Mouse (Mus musculus): ENCODE measurements around the gene Poc1b. TPM values are rescaled to one million over a fixed set of nuclear protein-coding genes. Genes with fewer than 3 reads are reported as not detected.
"Not testable (repeated sequence)": the region's sequence is repeated elsewhere in the genome, so short reads cannot be mapped to it uniquely, and the experiment has no call there.

Gene Poc1b
- total RNA-seq, 4 experiments from 2014 or later: 7.6 to 13.4 (median 8.1) TPM

DNA sequence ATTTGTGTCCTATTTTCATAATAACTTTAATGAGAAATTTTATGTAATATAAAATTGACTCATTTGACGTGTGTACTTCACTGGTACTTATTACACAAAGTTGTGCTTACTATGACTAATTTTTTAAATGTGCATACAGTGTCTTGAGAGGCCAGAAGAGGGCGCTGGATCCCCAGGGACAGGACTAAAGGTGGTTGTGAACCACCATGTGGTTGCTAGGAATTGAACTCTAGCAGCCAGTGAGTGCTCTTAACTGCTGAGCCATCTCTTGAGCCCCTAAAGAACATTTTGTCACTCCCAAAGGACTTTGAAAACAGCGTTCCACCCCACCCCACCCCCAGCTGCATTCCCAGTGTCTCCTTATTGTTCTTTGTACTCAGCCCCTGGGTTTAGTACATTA, 84.0 kb downstream of the Poc1b start:
- DNase-seq (ENCODE audit: low spot score in 2 of 2): no peak

DNA sequence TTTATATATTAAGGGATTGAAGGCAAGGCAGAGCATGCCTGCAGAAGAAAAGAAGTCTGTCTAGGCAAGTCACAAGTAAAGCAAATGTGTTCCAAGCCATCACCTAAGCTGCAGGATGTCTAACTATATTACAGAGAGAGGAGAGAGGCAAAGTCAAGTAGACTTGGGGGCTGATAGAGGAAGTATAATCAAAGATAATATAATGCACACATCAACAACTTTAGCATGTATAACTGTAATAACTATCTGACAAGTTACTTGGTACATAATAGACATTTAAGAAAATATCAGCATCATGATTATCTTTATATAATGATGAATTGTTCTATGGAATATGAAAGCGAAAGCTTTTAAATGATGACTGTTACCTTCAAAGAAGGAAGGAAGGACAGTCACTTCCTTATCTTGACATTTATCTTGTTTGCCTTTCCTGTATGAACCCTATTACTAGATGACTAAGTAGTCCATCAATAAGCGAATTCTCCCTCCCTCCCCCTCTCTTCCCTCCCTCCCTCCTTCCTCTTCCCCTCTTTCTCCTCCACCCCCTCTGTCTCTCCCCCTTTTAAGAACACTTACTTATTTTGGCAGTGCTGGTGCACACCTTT, 87.7 kb downstream of the Poc1b start:
- DNase-seq (ENCODE audit: low spot score in 2 of 2): no peak

DNA sequence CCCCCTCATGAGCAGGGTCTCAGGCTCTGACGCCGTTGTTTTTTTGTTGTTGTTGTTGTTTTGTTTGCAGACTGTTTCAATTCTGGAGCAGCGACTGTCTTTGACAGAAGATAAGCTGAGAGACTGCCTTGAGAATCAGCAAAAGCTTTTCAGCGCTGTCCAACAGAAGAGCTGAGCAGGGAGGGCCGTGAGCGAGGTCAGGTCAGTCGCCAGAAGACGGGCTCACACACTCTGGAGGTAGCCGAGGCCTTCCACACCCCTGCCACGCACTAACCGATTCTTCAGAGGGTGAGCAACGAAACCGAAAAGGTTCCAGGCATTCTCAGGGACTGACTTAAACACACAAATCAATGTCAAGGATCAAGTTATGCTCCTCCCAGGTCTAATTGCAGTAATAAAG, 89.7 kb downstream of the Poc1b start:
- DNase-seq (ENCODE audit: low spot score in 2 of 2): no peak

DNA sequence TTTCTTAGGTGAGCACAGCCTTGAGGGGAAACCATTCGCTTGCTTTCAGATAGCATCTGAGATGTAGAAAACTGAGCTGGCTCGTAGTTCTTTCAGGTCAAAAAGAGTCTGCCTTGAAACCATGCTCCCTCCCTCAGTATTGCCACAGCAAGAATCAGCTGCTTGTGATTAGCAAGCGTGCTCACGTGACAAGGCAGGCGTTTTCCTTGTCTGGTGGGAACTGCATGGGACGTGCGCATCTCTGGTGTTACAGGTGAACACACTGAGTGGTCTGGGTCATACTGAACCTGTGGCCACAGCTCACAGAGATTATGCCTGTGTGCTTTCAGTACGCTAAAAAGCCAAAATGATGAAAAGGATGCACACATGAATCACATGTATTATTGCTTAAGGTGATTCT, 90.3 kb downstream of the Poc1b start:
- no peak for DNase-seq (ENCODE audit: low spot score in 2 of 2)

DNA sequence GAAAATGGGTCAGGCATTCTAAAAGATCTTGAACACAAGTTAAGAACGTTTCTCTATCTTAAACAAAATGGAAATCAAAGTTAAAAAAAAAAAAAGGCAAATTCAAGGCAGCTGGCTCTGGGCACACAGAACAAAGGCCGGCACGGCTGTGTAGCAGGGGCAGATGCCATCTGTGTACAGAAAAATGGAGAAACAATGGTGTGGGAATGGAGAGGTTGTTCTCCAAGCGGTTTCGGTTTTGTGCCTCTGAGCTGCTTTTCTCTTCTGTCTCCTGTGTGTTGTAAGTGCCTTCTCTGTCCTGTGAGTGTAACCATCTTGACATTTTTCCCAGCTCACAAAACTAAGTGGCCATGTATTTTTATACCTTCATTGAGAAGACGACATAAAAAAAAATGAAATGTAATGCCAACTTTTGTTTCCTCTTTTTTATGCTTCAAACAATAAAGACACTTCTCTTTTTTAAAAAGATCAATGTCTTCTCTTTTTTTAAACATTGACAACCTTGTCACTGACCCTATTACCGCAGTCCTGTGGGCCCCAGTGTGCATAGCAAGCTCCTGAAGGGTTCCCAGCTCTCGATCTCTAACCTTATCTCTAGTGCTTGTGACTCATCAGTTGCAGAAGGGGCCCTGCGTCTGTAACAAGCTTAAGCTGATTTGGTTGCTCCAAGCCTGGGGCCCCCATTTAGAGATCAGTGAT, 90.9 kb downstream of the Poc1b start:
- DNase-seq (ENCODE audit: low spot score in 2 of 2): no peak

DNA sequence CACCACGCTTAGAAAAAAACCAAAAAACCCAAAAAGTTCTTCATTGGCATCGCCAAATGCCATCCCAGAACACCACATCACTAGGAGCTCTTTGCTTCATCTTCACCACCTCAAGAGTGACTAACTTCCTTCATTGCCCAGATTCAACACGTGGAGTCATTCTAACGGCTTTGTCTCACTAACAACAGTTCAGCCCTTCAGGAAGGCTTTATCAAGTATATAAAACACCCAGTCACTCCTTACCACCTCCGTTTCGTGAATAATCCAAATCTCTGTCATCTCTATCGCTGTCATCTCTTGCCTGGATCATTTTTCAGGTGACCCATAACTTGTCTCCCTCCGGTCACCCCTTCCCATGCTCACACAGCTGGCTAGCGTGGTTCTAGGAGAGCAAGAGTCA, 92.1 kb downstream of the Poc1b start:
- no peak for DNase-seq (ENCODE audit: low spot score in 2 of 2)

DNA sequence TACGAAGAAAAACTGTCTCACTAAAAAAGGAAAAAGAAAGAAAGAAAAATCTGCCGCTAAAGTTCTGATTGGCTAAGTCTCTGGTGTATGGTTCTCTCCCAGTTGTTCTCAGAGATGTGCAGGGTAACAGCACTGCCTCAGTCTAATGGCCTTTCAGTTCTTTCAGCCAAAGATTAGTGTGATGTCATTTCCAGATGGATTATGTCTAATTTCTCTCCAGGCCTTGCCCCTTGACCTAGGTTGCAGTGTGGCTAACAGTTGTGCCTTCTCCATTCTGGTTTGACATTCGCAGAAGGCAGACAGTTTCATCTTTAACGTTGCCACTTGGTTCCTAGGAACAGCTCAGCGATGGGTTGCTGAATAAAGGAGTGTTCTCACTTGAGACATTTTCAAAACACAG, 94.1 kb downstream of the Poc1b start:
- no peak for DNase-seq (ENCODE audit: low spot score in 2 of 2)

DNA sequence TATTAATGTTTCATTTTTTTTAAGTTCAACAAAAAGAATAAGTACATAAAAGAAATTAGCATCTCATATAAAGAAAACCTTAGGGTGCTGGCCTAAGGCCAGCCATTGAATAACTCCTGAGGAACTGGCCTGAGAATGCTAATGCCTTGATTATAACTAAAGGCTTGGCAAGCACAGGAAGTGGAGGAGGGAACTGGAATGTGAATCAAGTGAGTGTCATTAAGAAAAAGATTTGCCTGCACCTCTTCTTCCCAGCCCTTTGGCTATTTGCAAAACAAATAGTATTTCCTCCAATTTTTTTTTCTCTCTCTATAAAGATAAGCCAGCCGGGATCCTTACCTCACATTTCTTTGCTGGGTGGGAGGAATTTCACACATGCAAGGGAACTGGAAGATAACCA, 95.0 kb downstream of the Poc1b start:
- no peak for DNase-seq (ENCODE audit: low spot score in 2 of 2)

DNA sequence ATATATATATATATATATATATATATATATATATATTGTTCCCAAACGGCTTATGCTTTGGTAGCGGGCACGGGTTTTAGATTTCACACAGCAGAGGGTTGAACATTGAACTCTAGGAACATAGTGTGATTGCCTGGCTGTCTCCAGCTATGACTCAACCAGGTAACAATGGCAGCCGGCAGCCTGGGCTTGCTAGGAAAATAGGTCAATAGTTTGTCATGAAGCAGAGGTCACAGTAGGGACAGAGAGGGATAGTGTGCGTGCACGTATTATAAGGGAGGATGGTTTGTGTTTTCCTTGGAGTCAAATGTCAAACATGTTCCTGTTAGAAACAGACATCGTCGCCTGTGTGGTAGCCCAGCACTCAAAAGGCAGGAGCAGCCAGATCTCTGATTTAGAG, 95.5 kb downstream of the Poc1b start:
- no peak for DNase-seq (ENCODE audit: low spot score in 2 of 2)

DNA sequence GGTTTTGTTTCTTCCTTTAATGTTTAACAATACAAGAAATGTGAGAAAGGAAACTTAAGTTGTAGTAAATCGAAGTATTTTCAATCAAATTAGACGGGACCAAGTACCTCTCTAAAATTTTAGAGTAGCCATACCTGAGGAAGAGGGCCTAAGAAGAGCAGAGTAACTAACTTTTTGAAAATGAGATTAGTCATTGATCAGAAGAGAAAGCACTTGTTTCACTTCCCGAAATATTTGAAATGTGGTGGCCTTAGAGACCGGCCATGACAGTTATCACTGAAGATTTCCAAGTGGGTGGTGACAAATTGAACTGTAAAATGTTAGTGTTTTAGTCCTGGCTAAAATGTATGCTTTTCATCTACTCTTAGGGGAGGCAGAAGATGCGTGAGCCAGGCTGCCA, 96.3 kb downstream of the Poc1b start:
- no peak for DNase-seq (ENCODE audit: low spot score in 2 of 2)

DNA sequence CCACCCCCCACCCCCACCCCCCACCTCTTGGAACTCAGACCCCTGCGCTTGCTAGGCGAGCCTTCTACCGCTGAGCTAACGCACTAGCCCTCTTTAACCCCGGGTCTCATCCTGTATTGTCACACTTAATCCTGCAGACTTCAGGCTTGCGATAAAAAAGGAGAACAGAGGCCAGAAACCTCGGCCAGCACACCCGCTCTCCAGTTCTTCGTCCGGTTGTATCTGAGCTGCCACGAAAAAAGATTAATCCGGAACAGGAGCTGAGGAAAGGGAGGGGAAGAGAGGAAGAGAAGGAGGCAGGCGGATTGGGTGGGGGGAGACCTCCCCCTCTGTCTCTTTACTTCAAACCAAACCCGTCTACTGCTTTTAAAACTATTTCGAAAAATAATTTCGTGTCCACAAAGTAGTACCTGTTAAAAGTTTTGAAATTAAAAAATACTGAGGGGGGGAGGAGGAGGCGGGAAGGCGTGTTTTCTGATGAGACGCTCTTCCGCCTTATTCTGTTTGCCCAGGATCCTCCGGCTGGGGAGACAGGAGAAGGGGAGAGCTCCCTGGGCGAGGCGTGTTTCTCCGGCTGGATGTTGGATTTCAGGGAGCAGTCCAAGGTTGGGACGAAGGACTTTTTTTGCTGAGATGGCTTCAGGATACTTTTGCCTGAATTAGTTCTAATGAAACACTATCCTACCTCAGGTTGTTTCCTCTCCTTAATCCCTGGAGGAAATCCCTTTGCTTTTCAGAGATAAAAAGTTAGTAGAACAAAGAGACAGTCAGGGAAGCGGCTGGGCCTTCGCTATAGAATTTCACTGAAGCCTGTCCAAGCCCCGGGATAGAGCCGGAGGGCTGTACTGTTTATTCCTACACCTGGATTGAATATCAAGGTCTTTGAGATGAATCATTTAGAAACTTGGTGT, 97.0 kb downstream of the Poc1b start:
- no peak for DNase-seq (ENCODE audit: low spot score in 2 of 2)

DNA sequence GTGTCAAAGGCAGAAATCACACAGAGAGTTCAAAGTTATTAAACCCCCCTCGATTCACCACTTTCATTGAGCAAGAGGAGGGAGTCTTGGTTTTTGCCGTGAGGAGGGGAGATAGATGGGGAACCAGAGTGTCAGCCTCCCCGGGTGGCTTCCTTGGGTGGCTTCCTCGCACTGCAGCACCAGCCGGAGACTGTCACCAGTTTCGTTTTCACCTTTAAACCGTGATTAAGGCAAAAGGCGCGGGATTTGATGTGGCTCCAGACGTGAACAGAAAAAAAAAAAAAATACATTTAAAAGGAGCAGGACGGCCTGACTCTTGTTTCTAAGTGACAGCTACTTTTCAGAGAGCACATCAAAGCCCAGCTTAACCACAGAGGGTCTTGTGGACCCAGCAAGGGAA, 97.7 kb downstream of the Poc1b start:
- DNase-seq (ENCODE audit: low spot score in 2 of 2): no peak

DNA sequence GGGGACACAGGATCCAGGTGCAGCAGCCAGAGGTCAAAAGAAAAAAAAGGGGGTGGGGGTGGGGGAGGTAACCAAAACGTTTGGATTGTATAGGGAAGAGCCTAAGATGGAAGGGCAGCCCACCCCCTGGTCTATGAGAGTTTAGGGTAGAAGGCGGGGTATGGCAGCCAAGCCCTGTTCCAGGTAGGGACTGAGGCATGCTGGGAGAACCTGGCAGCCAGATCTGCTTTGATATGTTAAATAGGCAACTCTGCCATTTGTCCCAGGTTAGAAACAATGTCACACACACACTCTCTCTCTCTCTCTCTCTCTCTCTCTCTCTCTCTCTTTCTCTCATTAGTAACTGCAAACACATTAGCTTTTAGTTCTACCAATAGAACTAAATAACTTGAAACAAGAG, 100.3 kb downstream of the Poc1b start:
- DNase-seq (ENCODE audit: low spot score in 2 of 2): no peak

DNA sequence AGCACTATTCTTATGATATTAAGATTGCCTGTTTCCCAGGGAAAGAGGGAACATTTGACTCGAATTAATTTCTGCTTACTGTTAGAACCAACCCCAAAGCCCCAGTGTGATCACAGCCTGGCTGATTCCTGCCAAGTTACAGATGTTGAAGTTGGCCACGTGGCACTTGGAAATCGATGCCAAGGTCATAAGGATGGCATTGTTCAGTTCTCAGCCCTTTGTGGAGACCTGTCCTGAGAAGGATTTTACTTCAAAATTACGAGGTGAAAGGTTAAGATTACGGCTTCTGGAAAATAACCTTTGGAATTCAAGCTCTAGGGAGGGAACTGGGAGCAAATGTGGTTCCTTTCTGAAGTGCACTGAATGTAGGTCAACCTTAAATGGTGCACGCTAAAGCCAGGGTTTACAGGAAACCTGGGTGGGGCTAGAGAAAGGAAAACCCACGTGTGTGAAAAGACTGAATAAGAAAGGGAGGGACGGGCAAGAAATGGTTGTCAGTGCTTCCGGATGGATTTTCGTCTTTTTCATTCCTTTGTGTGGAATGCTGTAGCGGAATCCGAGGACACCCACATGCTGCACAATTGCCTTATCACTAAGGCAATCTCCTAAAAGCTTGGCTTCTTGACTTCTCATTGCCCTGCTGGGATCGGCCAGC, 102.4 kb downstream of the Poc1b start:
- DNase-seq (ENCODE audit: low spot score in 2 of 2): no peak

DNA sequence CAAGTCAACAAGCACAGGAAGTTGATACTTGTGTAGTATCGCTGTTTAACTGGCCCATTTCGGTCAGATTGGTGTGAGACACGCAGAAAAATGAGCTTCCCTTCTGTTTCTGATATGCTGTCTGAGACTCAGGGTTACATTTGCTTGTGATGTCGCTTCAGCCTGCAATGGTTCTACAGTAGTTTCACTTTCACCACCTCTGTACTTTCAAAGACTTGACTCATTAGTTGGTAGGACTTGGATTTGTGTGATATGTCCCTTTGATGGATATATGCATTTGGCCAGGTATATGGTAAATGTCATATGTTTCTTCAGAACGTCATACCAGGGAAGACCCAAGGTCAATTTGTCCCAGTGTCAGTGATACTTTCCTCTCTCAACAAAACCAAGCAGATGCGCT, 104.2 kb downstream of the Poc1b start:
- DNase-seq (ENCODE audit: low spot score in 2 of 2): no peak

DNA sequence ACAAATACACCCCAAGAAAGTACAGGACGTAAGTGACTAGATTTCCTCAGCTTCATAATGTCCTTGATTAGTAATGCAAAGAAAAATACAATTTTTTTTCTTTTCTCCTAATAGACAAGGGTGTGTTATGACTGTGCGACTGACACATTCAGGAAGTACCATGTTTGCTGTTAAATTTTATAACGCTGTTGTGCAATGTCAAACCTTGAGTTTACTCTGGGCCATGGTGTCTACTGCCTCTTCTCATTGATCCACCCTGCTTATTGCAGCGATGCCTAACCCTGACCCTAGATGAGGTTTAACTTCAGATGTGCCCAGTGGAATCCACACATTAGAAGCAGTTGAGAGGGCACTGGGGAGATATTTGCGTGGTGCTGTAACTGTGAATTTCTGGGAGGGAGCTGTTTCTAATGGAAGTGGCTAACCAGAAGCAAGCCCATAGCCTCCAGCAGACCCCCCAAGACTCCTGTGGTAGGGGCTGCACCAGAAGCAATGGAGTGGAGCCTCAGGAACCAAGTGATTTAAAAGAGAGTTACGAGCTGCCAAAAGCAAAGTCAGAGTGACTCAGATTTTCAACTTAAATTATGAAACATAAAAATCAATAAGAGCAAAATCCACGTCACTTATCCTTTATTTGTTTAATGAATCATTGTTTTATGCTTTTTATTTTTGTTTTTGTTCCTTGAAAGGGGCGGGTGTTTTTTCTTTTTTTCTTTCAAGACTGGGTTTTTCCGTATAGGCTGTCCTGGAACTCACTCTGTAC, 104.8 kb downstream of the Poc1b start:
- no peak for DNase-seq (ENCODE audit: low spot score in 2 of 2)

DNA sequence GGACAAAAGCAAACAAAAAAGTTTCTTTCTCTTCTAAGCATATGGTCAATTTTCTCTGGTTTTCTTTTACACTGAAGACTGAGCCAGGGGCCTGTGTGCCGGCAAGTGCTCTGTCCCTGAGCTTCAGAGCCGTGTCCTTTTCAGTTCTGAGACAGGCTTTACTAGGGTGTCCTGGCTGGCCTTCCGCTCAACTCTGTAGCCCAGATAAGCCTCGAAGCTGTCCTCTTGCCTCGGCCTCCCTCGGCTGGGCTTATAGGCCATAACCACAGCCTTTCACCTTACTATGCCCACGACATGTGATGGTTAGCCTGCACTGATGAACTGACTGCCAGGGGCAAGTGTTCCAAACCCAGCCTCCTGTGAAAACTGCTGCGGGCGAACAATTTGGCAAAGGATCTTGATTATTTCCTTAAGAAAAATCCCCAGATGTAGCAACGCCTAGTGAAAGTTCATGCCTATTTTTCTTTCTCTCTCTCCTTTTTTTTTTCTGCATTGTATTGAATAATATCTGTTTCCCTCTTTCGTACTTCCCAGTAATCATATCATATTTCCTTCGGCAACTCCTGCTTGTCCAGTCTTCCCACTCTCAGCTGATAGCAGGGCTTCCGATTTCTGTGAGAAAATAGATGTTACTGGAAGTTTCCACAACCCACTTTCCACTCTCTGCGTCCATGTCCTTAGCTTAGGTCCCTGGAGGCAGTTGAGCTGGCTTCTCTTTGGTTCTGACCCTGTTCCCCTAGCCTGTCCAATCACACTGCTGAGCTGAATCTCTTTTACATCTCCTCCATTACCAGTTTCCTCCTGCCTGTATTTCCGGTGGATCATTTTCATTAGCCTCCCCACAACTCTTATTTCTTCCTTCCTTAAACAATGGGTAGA, 107.8 kb downstream of the Poc1b start:
- no peak for DNase-seq (ENCODE audit: low spot score in 2 of 2)

DNA sequence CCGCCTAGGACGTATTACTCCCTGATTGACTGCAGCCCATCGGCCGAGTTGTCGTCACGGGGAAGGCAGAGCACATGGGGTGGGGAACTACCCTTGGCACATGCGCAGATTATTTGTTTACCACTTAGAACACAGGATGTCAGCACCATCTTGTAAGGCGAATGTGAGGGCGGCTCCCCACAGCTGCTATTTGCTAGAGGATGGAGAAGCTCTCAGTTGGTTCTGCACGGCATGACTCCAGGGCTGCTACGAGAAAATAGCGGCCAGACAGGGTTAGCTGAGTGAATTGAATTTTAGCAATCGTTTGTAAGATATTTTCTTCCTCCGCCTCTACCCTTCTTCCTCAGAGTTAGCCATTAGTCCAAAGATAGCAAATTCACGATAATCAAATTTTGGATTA, 109.7 kb downstream of the Poc1b start:
- DNase-seq (ENCODE audit: low spot score in 2 of 2): not testable (repeated sequence)

DNA sequence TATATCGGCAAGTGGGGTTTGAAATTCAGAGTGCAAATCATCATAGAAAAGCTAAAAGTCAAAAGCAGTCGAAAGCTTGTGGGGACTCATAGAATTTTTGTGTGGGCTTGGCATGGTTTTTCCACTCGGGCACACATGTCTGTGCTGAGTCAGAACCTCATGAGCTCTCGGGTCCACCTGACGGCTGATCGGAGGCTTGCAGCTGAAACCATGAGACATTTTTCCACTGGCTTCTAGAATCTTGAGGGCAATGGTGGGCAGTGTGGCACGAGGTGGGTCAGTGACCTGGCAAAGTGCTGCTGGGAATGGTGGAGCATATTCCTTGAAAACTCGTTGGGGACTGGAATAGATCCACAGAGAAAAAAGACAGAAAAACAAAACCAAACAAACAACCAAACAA, 114.7 kb downstream of the Poc1b start:
- no peak for DNase-seq (ENCODE audit: low spot score in 2 of 2)

DNA sequence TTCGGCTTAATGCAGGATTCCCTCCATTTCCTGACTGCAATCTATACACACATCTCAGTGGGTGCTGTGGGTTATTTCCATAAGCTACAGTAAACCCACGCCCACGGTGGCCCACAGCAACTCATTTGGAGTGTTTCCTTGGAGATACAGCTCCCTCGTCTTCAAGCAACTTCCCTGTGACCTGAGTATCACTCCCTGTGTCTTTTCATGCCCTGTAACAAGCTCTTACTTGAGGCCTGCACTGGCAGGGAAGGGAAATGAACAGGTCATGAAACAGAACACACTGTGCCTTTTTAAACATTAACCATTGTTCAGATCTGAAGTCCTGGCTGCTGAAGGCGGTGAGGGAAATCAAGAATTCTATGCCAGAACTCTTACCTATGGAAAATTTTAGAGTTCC, 115.9 kb downstream of the Poc1b start:
- peak in 1 of 2 experiments; percentile 44 for DNase-seq (ENCODE audit: low spot score in 2 of 2)
